Mouse (Mus musculus): ENCODE data around the gene Relt. TPM values are rescaled to one million over a fixed set of nuclear protein-coding genes. Genes with fewer than 3 reads are reported as not detected.

The Relt gene
- polyA plus RNA-seq, 1 experiment from 2014 or later, result 4.8 TPM

- ATAC-seq (ENCODE audit: low FRiP score, low TSS enrichment), result no peak
- Histone ChIP-seq H3K9me3 (ENCODE audit: low read length) (no peaks in the 10 kb centered on the region), H3K27me3 (ENCODE audit: insufficient read depth, low read length) (no peaks in the 10 kb centered on the region), H3K27ac (ENCODE audit: low read length) (no peak overlapping the region), H3K36me3 (ENCODE audit: insufficient read depth, low read length) (peaks cover 6% of the 10 kb centered on the region; the same call in 1 of the 2 replicates), H3K4me2 (replicated peaks; ENCODE audit: low read depth, low read length) (no peak overlapping the region), H3K4me1 (ENCODE audit: insufficient read depth, low read length) (peaks cover 11% of the 10 kb centered on the region), H3K4me3 (ENCODE audit: low read length) (no peak overlapping the region), H3K9ac (replicated peaks; ENCODE audit: low read length) (no peak overlapping the region)
- WGBS, result 83% methylated on average over 9 of the region's 9 CpGs
These were observed 39.3 kb upstream of the Relt start for GRCm38 (mm10) chr7:100902451-100903137.

GRCm38 (mm10) chr7:100897828-100898227 is 34.6 kb upstream of the Relt start:
- H3K9me3 ChIP-seq (ENCODE audit: low read length), result no peaks in the 10 kb centered on the region
- H3K36me3 ChIP-seq (ENCODE audit: insufficient read depth, low read length), result 0 out of 2 replicates have a peak, but pooled peaks cover 3% of the 10 kb centered on the region
- H3K4me3 ChIP-seq (ENCODE audit: low read length), result no peak overlapping the region
- no peak overlapping the region for H3K9ac ChIP-seq (replicated peaks; ENCODE audit: low read length)
- no peak overlapping the region for H3K4me2 ChIP-seq (replicated peaks; ENCODE audit: low read depth, low read length)
- H3K27ac ChIP-seq (ENCODE audit: low read length), result no peak overlapping the region
- no peaks in the 10 kb centered on the region for H3K27me3 ChIP-seq (ENCODE audit: insufficient read depth, low read length)
- peaks cover 33% of the 10 kb centered on the region for H3K4me1 ChIP-seq (ENCODE audit: insufficient read depth, low read length)
- no peak for ATAC-seq (ENCODE audit: low FRiP score, low TSS enrichment)
- 90% methylated on average over 5 of the region's 5 CpGs for WGBS

- peak; percentile 40; the same call in 1 of the 2 replicates for ATAC-seq (ENCODE audit: low FRiP score, low TSS enrichment)
- Histone ChIP-seq H3K27ac (ENCODE audit: low read length) (no peak overlapping the region), H3K4me1 (ENCODE audit: insufficient read depth, low read length) (peaks cover 33% of the 10 kb centered on the region), H3K36me3 (ENCODE audit: insufficient read depth, low read length) (peaks cover 7% of the 10 kb centered on the region), H3K9me3 (ENCODE audit: low read length) (no peaks in the 10 kb centered on the region), H3K4me3 (ENCODE audit: low read length) (peak overlapping the region; percentile 47), H3K4me2 (replicated peaks; ENCODE audit: low read depth, low read length) (peak overlapping the region; percentile 78), H3K9ac (replicated peaks; ENCODE audit: low read length) (peak overlapping the region; percentile 68), H3K27me3 (ENCODE audit: insufficient read depth, low read length) (no peaks in the 10 kb centered on the region)
- WGBS, result 3% methylated on average over 12 of the region's 12 CpGs
These were observed 31.6 kb upstream of the Relt start for GRCm38 (mm10) chr7:100894833-100895226.

- peak; percentile 53 for ATAC-seq (ENCODE audit: low FRiP score, low TSS enrichment)
- 3% methylated on average over 47 of the region's 53 CpGs for WGBS
These were observed 31.0 kb upstream of the Relt start for GRCm38 (mm10) chr7:100894057-100894832.

GRCm38 (mm10) chr7:100893249-100894056 is 30.2 kb upstream of the Relt start:
- Histone ChIP-seq H3K36me3 (ENCODE audit: insufficient read depth, low read length) (peaks cover 21% of the 10 kb centered on the region), H3K9ac (replicated peaks; ENCODE audit: low read length) (peak overlapping the region; percentile 7; the same call in 1 of the 2 replicates), H3K9me3 (ENCODE audit: low read length) (no peaks in the 10 kb centered on the region), H3K27ac (ENCODE audit: low read length) (no peak overlapping the region), H3K4me3 (ENCODE audit: low read length) (no peak overlapping the region), H3K4me2 (replicated peaks; ENCODE audit: low read depth, low read length) (peak overlapping the region; percentile 78; the same call in 1 of the 2 replicates), H3K27me3 (ENCODE audit: insufficient read depth, low read length) (no peaks in the 10 kb centered on the region), H3K4me1 (ENCODE audit: insufficient read depth, low read length) (peaks cover 33% of the 10 kb centered on the region)
- ATAC-seq (ENCODE audit: low FRiP score, low TSS enrichment), result peak; percentile 21; the same call in 1 of the 2 replicates
- 32% methylated on average over 20 of the region's 20 CpGs for WGBS

More at GRCm38 (mm10) chr7:100894057-100894832, 31.0 kb upstream of the Relt start:
- Histone ChIP-seq H3K9ac (replicated peaks; ENCODE audit: low read length) (peak overlapping the region; percentile 68), H3K9me3 (ENCODE audit: low read length) (no peaks in the 10 kb centered on the region), H3K36me3 (ENCODE audit: insufficient read depth, low read length) (peaks cover 13% of the 10 kb centered on the region), H3K4me1 (ENCODE audit: insufficient read depth, low read length) (peaks cover 33% of the 10 kb centered on the region), H3K27me3 (ENCODE audit: insufficient read depth, low read length) (no peaks in the 10 kb centered on the region), H3K27ac (ENCODE audit: low read length) (no peak overlapping the region), H3K4me3 (ENCODE audit: low read length) (peak overlapping the region; percentile 47), H3K4me2 (replicated peaks; ENCODE audit: low read depth, low read length) (peak overlapping the region; percentile 78)

GRCm38 (mm10) chr7:100886535-100886934 is 23.3 kb upstream of the Relt start:
- Histone ChIP-seq H3K27me3 (ENCODE audit: insufficient read depth, low read length) (no peaks in the 10 kb centered on the region), H3K4me1 (ENCODE audit: insufficient read depth, low read length) (no peaks in the 10 kb centered on the region), H3K9me3 (ENCODE audit: low read length) (no peaks in the 10 kb centered on the region), H3K4me3 (ENCODE audit: low read length) (no peak overlapping the region), H3K36me3 (ENCODE audit: insufficient read depth, low read length) (peaks cover 67% of the 10 kb centered on the region), H3K4me2 (replicated peaks; ENCODE audit: low read depth, low read length) (no peak overlapping the region), H3K9ac (replicated peaks; ENCODE audit: low read length) (no peak overlapping the region), H3K27ac (ENCODE audit: low read length) (no peak overlapping the region)
- ATAC-seq (ENCODE audit: low FRiP score, low TSS enrichment), result no peak
- WGBS, result 30% methylated on average over 3 of the region's 3 CpGs

GRCm38 (mm10) chr7:100884460-100884859 is 21.2 kb upstream of the Relt start:
- H3K27me3 ChIP-seq (ENCODE audit: insufficient read depth, low read length), result no peaks in the 10 kb centered on the region

GRCm38 (mm10) chr7:100881950-100882349 is 18.7 kb upstream of the Relt start:
- peaks cover 87% of the 10 kb centered on the region for H3K36me3 ChIP-seq (ENCODE audit: insufficient read depth, low read length)
- H3K4me1 ChIP-seq (ENCODE audit: insufficient read depth, low read length), result no peaks in the 10 kb centered on the region
- H3K9ac ChIP-seq (replicated peaks; ENCODE audit: low read length), result no peak overlapping the region
- no peaks in the 10 kb centered on the region for H3K9me3 ChIP-seq (ENCODE audit: low read length)
- no peak for ATAC-seq (ENCODE audit: low FRiP score, low TSS enrichment)
- H3K27me3 ChIP-seq (ENCODE audit: insufficient read depth, low read length), result no peaks in the 10 kb centered on the region
- no peak overlapping the region for H3K4me2 ChIP-seq (replicated peaks; ENCODE audit: low read depth, low read length)
- no peak overlapping the region for H3K27ac ChIP-seq (ENCODE audit: low read length)
- 78% methylated on average over 4 of the region's 4 CpGs for WGBS
- H3K4me3 ChIP-seq (ENCODE audit: low read length), result no peak overlapping the region

More at GRCm38 (mm10) chr7:100884460-100884859, 21.2 kb upstream of the Relt start:
- Histone ChIP-seq H3K9me3 (ENCODE audit: low read length) (no peaks in the 10 kb centered on the region), H3K4me2 (replicated peaks; ENCODE audit: low read depth, low read length) (no peak overlapping the region), H3K9ac (replicated peaks; ENCODE audit: low read length) (no peak overlapping the region), H3K27ac (ENCODE audit: low read length) (no peak overlapping the region), H3K4me3 (ENCODE audit: low read length) (no peak overlapping the region), H3K4me1 (ENCODE audit: insufficient read depth, low read length) (no peaks in the 10 kb centered on the region), H3K36me3 (ENCODE audit: insufficient read depth, low read length) (peaks cover 77% of the 10 kb centered on the region)
- no peak for ATAC-seq (ENCODE audit: low FRiP score, low TSS enrichment)
- WGBS, result 93% methylated on average over 4 of the region's 4 CpGs

GRCm38 (mm10) chr7:100881531-100881930 is 18.3 kb upstream of the Relt start:
- no peak for ATAC-seq (ENCODE audit: low FRiP score, low TSS enrichment)

More at GRCm38 (mm10) chr7:100881531-100881930, 18.3 kb upstream of the Relt start:
- Histone ChIP-seq H3K9ac (replicated peaks; ENCODE audit: low read length) (no peak overlapping the region), H3K27ac (ENCODE audit: low read length) (no peak overlapping the region), H3K27me3 (ENCODE audit: insufficient read depth, low read length) (no peaks in the 10 kb centered on the region), H3K36me3 (ENCODE audit: insufficient read depth, low read length) (peaks cover 89% of the 10 kb centered on the region), H3K4me1 (ENCODE audit: insufficient read depth, low read length) (no peaks in the 10 kb centered on the region), H3K4me3 (ENCODE audit: low read length) (no peak overlapping the region), H3K9me3 (ENCODE audit: low read length) (no peaks in the 10 kb centered on the region), H3K4me2 (replicated peaks; ENCODE audit: low read depth, low read length) (no peak overlapping the region)
- WGBS, result 84% methylated on average over 9 of the region's 9 CpGs

Measured in kidney, embryonic 16.5 days (tissue).